Mouse (Mus musculus): ENCODE measurements around the gene Trim7.

DNA sequence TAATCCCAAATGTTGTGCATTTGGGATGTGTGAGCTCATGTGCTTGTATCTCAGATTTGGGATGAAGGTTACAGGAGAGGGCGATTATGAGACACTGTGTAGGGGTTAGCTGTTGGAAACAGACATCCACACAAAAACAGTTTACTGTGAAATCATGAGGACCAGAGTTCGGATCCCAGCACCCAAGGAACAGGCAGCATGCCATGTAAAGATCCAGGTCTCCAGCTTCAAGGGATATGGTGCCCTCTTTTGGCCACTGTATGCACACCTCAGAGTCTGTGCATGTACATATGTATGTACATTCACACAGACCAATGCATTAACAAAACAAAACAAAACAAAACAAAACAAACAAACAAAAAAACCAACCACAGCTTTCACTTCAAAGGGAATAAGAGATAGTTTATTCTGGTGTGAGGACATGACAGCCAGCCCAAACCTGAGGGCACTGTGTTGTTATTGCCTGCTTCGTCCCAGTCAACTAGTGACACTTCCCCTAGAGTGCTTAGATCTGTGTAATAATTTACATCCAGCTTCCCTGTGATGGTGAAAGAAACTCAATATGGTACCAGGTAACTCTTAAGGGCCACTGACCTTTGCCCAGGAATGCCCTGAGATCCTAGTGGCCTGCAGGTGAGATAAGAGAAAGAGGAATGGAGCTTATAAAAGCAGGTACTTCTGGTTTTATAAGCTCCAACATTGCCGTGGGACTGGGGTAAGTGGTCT is 25.5 kb downstream of the Trim7 start:
- no peak for TF ChIP-seq POLR2AphosphoS2 (IDR thresholded peaks at IDR 0.05; ENCODE audit: low read length)
- TF ChIP-seq MAFK (IDR thresholded peaks at IDR 0.05; ENCODE audit: borderline replicate concordance, low read depth, low read length) = no peak
- no peak for TF ChIP-seq TCF12 (IDR thresholded peaks at IDR 0.05; ENCODE audit: low read depth, low read length)
- peak; percentile 64; the same call in 1 of the 2 replicates for TF ChIP-seq MAX (IDR thresholded peaks at IDR 0.05; ENCODE audit: low read length)
- peak; percentile 73 to 96 (median 76) for TF ChIP-seq CTCF (IDR thresholded peaks at IDR 0.05 in 2 of 3, conservative IDR thresholded peaks at IDR 0.05 in 1 of 3; ENCODE audit: control insufficient read depth in 1 of 3, insufficient read depth in 1 of 3, low read depth in 2 of 3, low read length in 3 of 3, poor library complexity in 1 of 3, severe bottlenecking in 1 of 3)
- no peak for TF ChIP-seq EP300 (IDR thresholded peaks at IDR 0.05; ENCODE audit: low read depth in 1 of 2, low read length in 2 of 2)
- no peak for TF ChIP-seq GABPA (IDR thresholded peaks at IDR 0.05; ENCODE audit: low read depth, low read length)
